Mouse (Mus musculus): ENCODE data around the gene Rdx.
"Not testable (repeated sequence)": the region's sequence is repeated elsewhere in the genome, so short reads cannot be mapped to it uniquely, and the experiment has no call there.

The Rdx gene

DNA sequence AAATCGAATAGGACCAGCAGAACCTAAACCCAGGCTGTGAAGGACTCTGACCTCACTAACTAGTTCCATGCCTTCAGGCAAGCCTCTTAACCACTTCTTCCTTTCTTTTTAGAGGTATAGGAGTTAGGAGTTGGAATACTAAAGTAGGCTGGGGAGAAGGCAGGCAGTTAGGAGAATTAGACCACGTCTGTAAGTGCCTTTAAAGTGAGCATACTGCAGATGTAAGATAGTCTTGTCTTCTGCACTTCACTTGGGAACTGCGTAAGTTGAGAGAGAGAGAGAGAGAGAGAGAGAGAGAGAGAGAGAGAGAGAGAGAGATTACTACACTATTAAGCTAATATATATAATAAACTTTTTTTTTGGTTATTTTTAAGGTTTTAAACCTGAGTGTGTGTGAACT lies 8.3 kb downstream of the Rdx start:
- no peak for DNase-seq (ENCODE audit: low spot score in 2 of 2)

GRCm38 (mm10) chr9:52059788-52060187 lies 12.8 kb downstream of the Rdx start:
- no peak for DNase-seq (ENCODE audit: low spot score in 2 of 2)

DNA sequence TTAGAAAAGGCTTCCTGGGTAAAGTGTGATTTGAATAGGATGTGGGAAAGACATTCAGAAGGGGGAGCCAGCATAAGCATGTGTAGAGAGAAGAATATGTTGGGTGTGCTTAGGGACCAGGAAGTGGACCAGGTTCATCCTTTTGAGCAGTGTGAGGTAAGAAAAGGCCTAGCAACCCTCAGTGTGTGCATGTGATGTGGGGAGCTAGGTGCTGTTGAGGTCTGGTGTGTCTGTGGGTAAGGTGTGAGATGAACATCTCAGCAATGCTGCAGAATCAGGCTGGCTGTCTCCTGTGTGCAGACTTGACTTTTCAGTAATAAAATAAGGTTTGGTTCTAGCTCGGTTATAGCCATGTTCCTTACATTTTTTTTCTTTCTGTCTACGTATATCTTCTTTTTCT lies 23.1 kb downstream of the Rdx start:
- no peak for DNase-seq (ENCODE audit: low spot score in 2 of 2)

DNA sequence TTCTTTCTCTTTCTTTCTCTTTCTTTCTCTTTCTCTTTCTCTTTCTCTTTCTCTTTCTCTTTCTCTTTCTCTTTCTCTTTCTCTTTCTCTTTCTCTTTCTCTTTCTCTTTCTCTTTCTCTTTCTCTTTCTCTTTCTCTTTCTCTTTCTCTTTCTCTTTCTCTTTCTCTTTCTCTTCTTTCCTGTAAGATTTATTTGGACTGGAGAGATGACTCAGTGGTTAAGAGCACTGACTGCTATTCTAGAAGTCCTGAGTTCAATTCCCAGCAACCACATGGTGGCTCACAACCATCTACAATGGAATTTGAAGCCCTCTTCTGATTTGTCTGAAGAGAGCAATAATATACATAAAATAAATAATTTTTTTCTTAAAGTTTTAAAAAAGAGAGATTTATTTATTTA lies 24.4 kb downstream of the Rdx start:
- not testable (repeated sequence) for DNase-seq (ENCODE audit: low spot score in 2 of 2)

- no peak for DNase-seq (ENCODE audit: low spot score in 2 of 2)
Observed at GRCm38 (mm10) chr9:52072202-52072601, 25.2 kb downstream of the Rdx start.

DNA sequence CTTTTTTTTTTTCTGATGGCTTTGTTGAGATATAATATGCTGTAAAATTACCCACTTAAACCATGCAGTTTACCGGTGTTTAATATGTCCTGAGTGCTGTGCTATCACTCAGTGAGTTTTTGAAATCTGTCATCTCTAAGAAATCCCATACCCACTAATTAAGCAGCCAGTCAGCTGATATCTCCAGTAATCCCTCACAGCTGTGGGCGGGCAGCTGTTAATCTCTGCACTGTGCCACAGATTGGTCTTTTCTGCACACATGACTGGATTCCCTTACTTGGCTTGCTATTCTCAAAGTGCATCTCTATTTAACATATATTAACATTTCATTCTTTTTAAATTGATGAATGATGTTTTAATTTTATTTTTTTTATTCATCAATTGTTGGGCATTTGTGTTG lies 29.1 kb downstream of the Rdx start:
- no peak for DNase-seq (ENCODE audit: low spot score in 2 of 2)

- no peak for DNase-seq (ENCODE audit: low spot score in 2 of 2)
Observed at GRCm38 (mm10) chr9:52077692-52078091, 30.7 kb downstream of the Rdx start.

DNA sequence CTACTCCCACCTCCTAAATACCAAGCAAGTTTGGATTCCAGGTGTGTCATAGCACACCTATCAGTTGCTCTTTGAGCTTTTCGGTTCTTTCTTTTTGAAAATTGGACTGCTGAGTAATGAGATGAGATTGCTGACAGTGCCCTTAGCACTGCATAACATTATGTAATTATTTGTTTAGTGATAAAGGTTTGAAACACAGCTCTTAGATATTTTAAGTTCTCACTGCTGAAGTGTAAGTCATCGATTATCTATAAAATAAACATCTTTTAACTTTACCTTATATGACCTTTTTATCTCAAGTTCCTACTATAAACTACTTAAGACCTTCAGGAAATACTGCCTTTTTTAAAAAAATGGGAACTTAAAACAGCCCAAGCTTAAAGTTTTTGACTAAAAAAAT lies 35.0 kb downstream of the Rdx start:
- DNase-seq (ENCODE audit: low spot score in 2 of 2), result no peak

DNA sequence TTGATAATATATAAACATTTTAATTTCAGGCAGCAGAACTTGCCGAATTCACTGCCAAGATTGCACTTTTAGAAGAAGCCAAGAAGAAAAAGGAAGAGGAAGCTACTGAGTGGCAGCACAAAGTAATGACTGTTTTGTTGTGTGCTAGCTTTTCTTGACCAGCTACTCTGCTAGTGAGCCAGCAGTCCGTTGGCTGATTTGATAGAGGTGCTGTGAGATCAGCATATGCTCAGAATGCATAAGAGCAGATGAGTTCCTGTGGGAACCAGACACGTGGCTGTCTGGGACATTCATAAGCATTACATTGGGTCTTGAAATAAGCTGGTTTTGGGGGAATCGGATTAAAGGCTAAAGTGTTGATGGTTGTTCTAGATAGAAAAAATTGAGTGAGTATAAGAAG lies 35.4 kb downstream of the Rdx start:
- no peak for DNase-seq (ENCODE audit: low spot score in 2 of 2)

DNA sequence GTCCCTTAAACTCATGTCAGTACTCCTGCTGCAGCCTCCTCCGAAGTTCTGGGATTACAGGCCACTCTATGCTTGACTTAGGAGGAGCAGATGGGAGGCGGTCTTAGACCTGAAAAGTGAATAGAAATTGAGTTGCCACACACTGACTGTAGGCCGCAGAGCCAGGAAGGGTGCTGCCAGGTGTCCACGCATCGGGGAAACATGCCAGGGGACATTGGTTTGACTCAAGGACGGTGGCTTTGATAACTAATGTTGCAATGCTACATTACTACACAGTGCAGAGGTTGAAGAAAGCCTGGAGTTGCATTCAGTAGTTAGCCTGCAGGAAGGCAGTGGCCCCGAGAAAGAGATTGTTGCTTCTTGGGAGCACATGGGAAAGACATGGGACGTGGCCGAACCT lies 44.8 kb downstream of the Rdx start:
- DNase-seq (ENCODE audit: low spot score in 2 of 2), result no peak

DNA sequence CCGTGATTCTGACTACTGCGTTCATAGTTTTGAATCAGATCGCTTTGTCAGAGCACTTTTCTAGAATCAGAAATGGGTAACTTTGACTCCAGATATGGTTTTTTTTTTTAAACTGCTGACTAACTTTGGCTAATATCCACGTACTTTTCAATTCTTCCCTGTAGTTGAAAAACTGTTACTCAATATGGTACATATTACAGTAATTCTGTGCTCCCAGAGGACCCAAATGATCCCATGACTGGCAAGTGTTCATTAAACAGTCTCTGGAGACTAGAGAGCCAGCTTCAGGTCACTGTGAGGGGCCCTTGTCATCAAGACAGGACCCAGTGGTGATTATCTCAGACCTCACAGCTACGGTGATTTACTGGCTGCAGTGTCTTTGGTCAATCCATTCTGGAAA lies 45.3 kb downstream of the Rdx start:
- DNase-seq (ENCODE audit: low spot score in 2 of 2), result no peak

DNA sequence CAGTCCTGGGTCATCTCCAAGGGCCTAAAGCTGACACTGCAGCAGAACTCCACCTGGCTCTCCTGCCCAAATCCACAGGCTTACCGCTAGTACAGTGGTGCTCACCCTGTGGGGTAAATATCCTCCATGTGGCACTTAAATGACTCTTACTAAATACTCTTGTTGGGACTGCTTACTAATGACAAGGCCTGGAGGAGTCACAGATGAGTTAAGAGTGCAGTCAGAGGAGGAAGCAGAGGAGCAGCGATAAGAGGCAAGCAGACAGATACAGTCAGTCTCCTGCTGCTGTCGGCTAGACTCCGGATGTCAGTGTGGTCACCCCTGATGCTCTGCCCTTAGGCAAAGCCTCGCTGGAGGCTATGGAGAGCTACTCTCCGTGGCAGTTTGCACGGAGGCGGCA lies 46.1 kb downstream of the Rdx start:
- DNase-seq (ENCODE audit: low spot score in 2 of 2), result no peak

DNA sequence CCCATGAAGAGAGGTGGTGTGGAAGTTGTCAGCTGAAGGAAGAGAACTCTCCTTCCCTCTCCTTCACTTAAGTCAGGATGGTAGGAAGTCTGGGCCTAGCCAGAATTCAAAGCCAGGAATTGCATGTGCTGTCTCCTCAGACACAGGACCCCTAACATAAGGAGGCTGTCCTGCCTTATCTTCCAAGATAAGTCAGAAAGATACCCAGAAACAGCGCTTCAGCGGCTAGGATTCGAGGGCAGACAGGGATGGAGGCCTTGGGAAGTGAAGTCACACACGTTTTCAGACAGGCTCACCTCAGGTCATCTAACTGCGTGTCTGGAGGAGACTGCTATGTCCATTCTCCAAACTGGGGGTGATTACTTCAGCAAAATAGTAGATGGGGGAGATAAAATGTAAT lies 47.0 kb downstream of the Rdx start:
- DNase-seq (ENCODE audit: low spot score in 2 of 2), result no peak

- no peak for DNase-seq (ENCODE audit: low spot score in 2 of 2)
Observed at GRCm38 (mm10) chr9:52094471-52094980, 47.6 kb downstream of the Rdx start.

DNA sequence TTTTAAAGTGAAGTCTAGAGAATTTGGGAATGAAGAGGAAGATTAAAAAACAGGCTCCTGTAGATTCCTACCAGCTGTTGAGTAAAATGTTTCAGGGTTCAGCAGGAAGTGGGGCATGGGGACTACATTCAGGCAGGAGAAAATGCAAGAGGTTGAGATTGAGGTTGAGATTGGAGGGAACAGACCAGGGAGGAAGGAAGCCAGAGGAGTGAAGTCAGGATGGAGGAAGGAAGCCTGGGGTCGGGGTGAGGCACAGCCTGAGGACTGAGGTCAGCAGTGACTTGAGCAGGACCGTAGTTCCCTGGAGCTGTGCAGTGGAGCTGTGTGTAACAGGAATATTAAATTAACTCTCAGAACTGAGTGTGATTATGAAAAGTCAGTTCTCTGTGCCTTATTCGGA lies 48.7 kb downstream of the Rdx start:
- no peak for DNase-seq (ENCODE audit: low spot score in 2 of 2)

DNA sequence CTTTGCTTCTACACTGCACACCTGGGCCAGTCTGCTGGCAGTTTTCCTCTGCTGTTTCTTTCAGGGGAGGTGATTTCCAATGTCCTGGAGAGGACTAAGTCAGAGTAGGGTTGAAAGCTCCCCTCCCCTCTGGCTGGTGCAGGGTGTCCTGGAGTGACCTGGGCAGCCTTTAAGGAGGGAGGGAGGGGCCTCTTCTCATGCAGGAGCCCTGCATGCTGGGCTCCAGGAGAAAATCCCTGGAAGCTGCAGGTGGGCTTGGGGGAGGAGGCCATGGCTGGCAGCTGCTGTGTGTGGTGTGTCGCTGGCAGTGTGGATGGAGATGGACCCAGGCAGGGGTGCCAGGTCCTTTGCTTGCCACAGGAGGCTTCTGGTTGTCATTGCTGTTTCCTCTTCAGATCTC lies 50.4 kb downstream of the Rdx start:
- DNase-seq (ENCODE audit: low spot score in 2 of 2), result no peak

GRCm38 (mm10) chr9:52098600-52098999 lies 51.6 kb downstream of the Rdx start:
- peak; percentile 51 to 58 for DNase-seq (ENCODE audit: low spot score in 2 of 2)

- no peak for DNase-seq (ENCODE audit: low spot score in 2 of 2)
Observed at GRCm38 (mm10) chr9:52100426-52100825, 53.5 kb downstream of the Rdx start.

- DNase-seq (ENCODE audit: low spot score in 2 of 2), result no peak
Observed at GRCm38 (mm10) chr9:52102060-52102844, 55.3 kb downstream of the Rdx start.

- DNase-seq (ENCODE audit: low spot score in 2 of 2), result no peak
Observed at GRCm38 (mm10) chr9:52103448-52104224, 56.7 kb downstream of the Rdx start.

- no peak for DNase-seq (ENCODE audit: low spot score in 2 of 2)
Observed at GRCm38 (mm10) chr9:52104225-52104615, 57.2 kb downstream of the Rdx start.

DNA sequence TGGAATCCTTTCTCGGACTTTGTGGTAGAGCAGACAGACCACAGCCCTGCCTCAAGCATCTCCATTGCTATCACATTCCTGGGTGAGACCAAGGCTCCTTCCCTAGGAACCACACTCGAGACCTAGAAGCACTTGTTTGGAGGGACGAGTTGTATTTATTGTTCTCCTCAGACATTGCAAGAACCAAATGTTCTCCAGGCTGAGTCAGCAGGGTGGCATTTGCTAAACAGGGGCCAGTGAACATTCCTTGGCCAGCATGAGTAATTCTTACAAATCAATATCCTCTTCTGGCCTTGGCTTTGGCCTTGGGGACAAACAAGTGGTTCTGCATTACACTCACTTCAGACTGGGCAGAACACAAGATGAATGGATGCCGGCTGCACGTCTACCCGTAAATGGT lies 58.5 kb downstream of the Rdx start:
- no peak for DNase-seq (ENCODE audit: low spot score in 2 of 2)

GRCm38 (mm10) chr9:52107161-52107560 lies 60.2 kb downstream of the Rdx start:
- DNase-seq (ENCODE audit: low spot score in 2 of 2), result no peak
